Mouse (Mus musculus) gastrocnemius, postnatal 10 days (tissue): ENCODE measurements around the gene Pde10a. TPM values are rescaled to one million over a fixed set of nuclear protein-coding genes. Genes with fewer than 3 reads are reported as not detected.

ENCODE experiments used
- DNase-seq: peaks from one replicate; pipeline ENCODE4 v3.0.0; 2021; ENCODE audit warnings: mixed read lengths
- long read RNA-seq, 2 experiments: library from polyadenylated mRNA; stranded (forward); transcript quantifications; one replicate each; pipeline ENCODE4 v2.0.0; 2021
- total RNA-seq, 2 experiments: library from RNA; stranded (reverse); gene quantifications; 2 replicates each; pipeline ENCODE4 v1.2.3; 2021

Pde10a gene
- total RNA-seq, result 1 to 10 TPM; 5.7 to 7.4 TPM
- long read RNA-seq, experiment 1, full-length matches to known transcripts, result 3 of 4 reads
- long read RNA-seq, experiment 1, partial matches to known transcripts, result 0 of 4 reads
- long read RNA-seq, experiment 1, other reads (novel, unspliced or antisense), result 1 of 4 reads
- long read RNA-seq, experiment 2, full-length matches to known transcripts, result 2 of 3 reads
- long read RNA-seq, experiment 2, partial matches to known transcripts, result 0 of 3 reads
- long read RNA-seq, experiment 2, other reads (novel, unspliced or antisense), result 1 of 3 reads

GRCm38 (mm10) chr17:8525225-8525721 is at the start of gene Pde10a:
Pde10a (plus strand) TSS chr17:8525372.
- DNase-seq, result peak; percentile 34

GRCm38 (mm10) chr17:8478554-8478953 is 46.6 kb upstream of the Pde10a start:
- DNase-seq, result no peak

DNA sequence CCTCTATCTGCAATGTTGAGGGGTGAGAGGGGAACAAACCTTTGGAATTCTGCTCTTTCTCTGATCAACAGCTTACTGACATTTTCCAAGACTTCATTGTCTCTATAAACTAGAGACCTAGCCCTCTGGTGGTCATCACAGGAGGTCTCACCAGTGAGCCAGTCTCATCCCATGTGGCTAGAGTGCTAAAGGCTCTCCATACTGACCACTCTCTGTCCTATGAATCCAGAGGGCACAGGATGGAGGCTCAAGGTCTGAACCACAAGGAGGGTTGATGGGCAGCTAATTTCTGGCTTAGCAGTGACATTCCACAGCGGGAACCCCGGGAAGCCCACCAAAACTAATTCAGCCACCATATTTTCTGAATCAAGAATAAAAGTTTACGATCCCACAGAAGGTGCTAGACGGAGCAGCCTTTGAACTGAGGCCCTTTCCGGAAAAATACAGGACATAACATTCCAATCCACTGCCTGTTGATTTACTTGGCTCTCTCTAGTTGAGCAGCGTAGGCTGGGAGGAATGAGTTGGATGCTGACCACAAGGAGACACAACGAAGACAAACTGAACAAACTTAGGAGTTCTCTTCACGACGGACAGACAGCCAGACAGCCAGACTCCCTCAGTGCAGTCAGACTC is 45.6 kb upstream of the Pde10a start:
- no peak for DNase-seq

GRCm38 (mm10) chr17:8481797-8482196 is 43.4 kb upstream of the Pde10a start:
- DNase-seq, result no peak

DNA sequence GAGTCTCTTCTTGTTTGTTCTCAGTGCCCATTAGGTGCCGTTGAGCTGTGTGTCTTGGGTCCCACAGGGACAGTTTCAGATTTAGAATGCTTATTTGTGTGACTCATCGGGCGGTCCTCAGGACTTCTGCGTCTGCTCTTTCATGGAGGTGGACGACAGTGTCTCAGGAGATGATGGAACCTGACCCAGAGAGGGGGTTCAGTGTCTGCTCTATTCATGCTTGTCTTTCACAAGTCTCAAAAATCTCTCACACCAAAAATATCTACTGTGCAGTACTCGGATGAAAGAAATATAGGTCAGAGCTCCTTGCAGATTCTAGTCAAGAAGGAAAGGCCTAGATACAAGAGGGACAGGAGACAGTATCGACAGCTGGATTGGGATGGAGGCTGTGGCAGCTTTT is 42.3 kb upstream of the Pde10a start:
- no peak for DNase-seq

DNA sequence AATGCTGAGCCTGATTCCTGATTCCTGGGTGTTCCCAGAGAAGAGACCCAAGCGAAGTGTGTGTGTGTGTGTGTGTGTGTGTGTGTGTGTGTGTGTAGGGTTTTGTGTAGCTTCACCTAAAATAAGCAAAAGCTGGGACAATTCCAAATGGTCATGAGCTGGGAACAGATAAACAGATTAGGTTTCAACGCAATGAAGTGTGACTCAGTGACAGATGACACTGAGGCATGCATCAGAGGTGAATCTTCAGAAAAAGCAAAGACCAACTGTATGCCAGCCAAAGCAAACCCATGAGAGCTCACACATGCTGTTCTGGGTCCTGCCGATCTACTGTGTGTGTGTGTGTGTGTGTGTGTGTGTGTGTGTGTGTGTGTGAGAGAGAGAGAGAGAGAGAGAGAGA is 40.9 kb upstream of the Pde10a start:
- DNase-seq, result no peak

GRCm38 (mm10) chr17:8485146-8485545 is 40.0 kb upstream of the Pde10a start:
- DNase-seq, result no peak

DNA sequence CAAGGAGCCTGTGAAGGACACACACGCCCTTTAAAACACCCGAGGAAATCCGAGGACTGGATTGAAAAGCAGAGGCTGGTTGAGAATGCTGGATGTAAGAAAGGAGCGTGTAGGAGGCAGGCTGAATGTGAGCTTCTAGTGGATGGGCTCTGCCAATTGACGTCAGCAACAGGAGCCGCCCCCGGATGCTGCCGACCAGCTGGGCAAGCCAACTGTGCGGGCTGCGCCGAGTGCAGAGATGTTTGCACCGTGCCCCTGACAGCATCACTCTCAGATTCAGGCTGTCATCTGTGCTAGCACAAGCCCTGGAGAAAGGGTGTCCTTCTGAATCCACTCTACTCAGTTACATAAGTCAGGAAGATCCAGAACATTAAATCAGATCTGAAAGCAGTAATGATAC is 37.3 kb upstream of the Pde10a start:
- DNase-seq, result peak; percentile 33

GRCm38 (mm10) chr17:8490971-8491370 is 34.2 kb upstream of the Pde10a start:
- no peak for DNase-seq

GRCm38 (mm10) chr17:8493461-8493860 is 31.7 kb upstream of the Pde10a start:
- DNase-seq, result no peak

DNA sequence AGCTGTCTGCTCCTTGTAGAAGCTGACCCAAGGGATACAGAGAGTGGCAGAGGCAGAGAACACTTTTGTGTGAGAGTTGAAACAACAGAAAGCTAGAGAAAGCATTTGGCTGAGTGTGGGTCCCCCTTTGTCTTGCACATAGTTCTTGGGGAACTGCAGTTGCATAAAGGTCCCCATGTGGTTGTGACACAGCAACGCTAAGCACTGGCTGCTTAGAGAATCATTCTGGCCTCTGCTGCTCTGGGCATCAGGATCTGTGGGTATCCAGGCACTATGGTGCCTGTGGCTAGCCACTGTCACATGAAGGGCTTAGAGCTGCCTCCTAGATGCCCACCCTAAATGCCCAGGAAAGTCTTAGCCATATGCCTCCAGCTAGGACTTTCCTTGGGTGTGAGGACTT is 27.0 kb upstream of the Pde10a start:
- no peak for DNase-seq

DNA sequence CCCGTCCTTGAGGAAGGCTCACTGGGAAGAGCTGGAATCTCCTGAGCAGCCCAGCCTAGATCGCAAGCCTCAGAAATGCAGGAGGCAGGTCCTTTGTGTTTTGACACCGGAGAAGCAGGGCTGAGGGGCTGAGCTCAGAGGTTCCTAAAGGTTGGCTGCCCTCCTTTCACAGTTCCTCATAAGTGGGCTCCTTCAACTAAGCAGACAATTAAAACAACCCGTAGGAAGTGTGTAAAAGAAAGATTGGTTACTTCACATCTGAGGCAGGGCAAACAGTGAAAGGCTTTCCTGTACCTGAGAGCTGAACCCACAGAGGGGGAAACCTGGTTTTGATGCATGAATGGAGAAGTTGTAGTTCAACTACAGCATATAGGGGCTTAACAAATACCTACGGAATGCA is 26.5 kb upstream of the Pde10a start:
- DNase-seq, result no peak

DNA sequence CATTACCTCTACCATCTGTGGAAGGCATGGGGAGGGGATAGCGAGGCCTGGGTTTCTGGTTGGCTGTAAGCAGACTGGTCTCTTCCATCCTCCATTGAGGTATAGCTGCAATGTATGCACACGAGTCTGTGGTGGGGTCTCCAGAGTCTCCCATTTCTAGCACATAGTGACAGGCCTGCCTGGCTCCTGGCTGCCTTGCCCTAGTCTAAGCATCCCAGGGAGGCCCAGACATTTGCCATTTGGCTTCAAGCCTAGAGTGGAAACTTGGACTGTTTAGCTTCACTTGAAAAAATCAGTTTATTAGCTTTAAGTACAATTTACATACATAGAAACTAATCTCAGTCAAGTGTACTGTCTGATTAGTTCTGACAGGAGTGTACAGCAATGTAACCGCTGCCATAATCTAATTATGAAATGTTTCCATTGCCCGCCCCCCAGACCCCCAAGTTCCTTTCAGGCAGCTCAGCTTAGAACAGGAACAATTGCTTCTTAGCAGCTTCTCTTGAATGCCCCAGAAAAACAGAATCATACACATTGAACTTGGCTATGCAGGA is 25.5 kb upstream of the Pde10a start:
- DNase-seq, result no peak

GRCm38 (mm10) chr17:8504381-8504780 is 20.8 kb upstream of the Pde10a start:
- no peak for DNase-seq

DNA sequence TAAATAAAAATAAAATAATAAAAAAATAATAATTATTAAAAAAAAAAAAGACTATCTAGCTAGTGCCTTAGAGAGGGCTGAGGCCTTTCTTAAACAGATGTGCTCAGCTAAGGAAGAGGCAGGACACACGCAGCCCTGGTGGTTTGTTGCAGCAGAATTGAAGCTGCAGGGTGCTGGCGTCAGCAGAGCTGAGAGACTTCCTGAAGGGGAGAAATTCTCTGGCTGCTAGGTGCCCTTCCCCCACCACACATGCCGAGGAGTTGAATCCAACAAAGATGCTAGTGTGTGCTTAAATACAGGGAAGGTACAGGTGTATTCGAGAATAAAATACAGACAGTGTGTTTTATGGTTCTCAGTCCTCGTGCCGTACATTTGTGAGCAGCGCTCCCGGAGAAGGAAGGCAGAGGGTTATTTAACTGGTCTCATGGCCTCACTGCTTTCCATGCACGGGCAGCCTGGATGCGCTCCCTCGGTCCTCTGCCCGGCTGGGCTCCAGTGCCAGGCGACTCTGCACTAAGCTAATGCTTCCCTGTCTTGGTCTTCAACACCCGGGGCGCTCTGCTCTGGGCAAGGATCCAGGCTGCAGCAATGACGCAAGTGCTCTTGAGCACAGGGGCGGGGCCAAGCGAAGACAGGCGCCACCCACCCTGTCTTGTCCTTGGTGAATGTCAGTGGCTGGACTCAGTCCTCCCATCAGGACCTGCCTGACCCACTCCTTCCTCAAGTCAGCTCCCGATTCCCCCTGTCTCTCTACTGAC is 19.3 kb upstream of the Pde10a start:
- peak; percentile 82 for DNase-seq

DNA sequence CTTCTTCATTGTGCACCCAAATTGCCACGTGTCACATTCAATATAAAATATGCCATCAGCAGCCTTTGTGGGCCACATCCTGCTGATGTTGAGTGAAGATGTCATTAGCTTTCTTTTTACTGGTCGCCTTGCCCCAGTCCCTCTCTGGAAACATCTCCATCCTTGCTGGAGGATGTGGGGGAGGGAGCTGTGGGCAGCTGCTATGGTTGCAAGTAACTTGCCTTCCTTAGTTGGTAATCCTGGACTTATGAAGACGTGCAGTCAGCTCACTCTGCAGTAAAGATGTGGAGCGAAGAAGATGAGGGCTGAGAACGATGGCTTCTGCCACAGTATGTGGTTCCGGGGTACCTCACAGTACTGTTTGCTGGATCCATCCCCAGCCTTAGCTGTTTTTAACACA is 18.4 kb upstream of the Pde10a start:
- no peak for DNase-seq

DNA sequence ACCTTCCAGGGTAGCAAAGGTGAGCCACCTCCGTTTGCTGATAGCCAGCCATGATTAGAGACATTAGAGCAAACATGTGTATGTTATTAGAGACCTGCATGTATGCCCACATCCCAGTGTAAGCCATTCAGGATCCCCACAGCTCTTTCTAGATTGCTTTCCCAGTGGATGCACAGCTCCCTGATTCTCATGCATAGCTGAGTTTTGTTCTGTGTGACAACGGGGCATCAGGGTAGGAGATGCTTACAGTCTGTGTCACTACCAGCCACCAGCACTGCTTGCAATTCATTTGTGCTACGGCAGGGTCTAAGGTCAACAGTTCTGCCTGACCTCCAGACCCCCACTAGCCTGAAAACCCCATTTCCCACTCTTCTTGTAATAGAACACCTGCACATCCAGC is 17.5 kb upstream of the Pde10a start:
- DNase-seq, result no peak

DNA sequence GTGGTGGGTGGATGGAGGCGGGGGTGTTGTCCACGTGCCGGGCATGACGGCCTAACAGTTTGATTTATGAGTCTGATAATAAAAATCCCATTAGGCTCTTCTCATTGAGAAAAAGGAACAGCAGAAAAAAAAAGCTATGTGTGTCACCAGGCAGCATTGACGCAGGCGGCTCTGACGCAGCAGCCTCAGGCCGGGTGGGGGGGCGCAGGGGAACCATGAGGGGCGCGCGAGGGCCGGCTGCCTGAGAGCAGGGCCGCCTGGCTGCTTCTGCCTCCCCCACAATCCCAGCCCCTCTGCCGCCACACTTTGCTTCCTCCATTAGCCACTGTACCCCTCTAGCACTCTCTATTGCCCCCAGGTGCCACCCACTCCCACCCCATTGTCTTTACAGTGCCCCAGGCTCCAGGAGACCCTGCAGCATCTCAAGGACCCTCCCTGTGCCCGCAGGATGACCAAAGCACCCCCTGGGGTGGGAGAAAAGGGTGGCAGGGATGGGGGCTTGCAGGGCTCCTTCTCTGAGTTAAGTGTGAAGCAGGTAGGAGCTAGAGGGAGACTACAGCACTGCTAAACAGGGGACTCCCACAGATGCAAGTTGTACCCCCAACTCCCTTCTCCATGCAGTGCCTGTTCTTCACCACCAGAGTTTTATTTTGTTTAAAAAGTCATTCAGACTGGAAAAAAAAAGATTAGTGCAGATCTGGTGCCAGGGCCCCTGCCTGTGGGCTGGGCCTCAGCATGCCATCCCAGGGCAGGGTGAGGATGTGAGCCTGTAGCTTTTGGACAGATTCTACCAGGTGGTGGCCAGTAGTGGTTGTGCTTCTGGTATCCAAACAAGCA is 16.6 kb upstream of the Pde10a start:
- DNase-seq, result peak; percentile 74

DNA sequence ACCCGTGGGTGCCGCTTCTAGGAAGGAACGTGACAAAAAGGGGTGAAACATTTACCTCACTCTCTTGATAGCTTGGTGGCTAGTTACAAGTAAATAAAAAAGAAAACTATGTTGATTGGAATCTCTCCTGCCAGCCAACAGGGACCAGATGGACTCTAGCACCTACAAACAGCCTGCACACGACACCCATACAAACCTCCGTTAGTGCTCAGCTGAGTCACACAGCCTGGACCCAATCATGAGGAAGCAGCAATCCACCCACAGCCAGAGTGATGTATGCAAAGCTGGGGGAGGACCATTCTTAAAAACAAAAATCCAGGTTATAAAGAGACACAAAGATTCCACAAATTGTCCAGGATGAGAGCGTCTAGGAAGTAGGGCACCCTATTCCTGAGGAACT is 9.2 kb upstream of the Pde10a start:
- DNase-seq, result no peak

DNA sequence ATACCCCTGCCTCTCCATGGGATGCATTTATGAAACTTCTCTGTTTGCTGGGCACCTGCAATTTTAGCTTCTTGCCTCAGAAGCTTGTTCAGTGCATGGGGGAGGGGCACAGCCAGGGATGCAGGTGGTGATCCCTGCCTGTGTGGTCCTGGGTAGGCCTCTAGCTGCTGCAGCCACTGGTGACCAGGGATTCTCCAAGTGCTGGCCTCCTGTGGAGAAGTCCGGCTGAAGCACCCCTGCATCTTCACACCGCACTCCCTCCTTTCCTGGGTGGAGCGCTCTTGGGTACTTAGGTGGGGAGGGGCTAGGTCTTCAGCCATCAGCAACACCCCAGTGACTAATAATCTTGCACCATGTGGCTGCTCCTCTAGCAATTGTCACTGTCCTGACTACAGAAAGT is 1.2 kb upstream of the Pde10a start:
- no peak for DNase-seq

- peak; percentile 77 for DNase-seq
These were observed 596 bp upstream of the Pde10a start for GRCm38 (mm10) chr17:8524387-8525165.
